Mouse (Mus musculus) embryonic facial prominence, embryonic 13.5 days (tissue): ENCODE results near the gene Mcat. TPM values are rescaled to one million over a fixed set of nuclear protein-coding genes. Genes with fewer than 3 reads are reported as not detected.

Experiments
- ATAC-seq: fragments of 200-750 bp; cut with Nextera tagmentation; 2 replicates; pipeline ENCODE4 v1.8.0; 2017; ENCODE audit warnings: low read depth; ENCODE audit not compliant: insufficient number of reproducible peaks, insufficient read depth, low FRiP score, low TSS enrichment
- H3K27ac ChIP-seq: fragments of 300-500 bp; sonication (generic); 2 replicates; pipeline ENCODE4 v1.5.1; 2015; ENCODE audit warnings: moderate library complexity, mild to moderate bottlenecking, inconsistent platforms
- H3K27me3 ChIP-seq: fragments of 300-500 bp; sonication (generic); 2 replicates; pipeline ENCODE4 v1.6.1; 2015; ENCODE audit warnings: mild to moderate bottlenecking, inconsistent platforms
- H3K36me3 ChIP-seq: fragments of 300-500 bp; sonication (generic); 2 replicates; pipeline ENCODE4 v1.6.1; 2015; ENCODE audit warnings: mild to moderate bottlenecking, inconsistent platforms
- H3K4me1 ChIP-seq: fragments of 300-500 bp; sonication (generic); 2 replicates; pipeline ENCODE4 v1.6.1; 2015; ENCODE audit warnings: inconsistent platforms
- H3K4me2 ChIP-seq: fragments of 300-500 bp; sonication (generic); 2 replicates; pipeline ENCODE4 v1.6.1; 2015; ENCODE audit warnings: moderate library complexity, mild to moderate bottlenecking, inconsistent platforms
- H3K4me3 ChIP-seq: fragments of 300-500 bp; sonication (generic); 2 replicates; pipeline ENCODE4 v1.5.1; 2015; ENCODE audit warnings: mild to moderate bottlenecking, inconsistent platforms
- H3K9ac ChIP-seq: fragments of 300-500 bp; sonication (generic); 2 replicates; pipeline ENCODE4 v1.6.1; 2015; ENCODE audit warnings: mild to moderate bottlenecking, inconsistent platforms
- H3K9me3 ChIP-seq: fragments of 300-500 bp; sonication (generic); 2 replicates; pipeline ENCODE4 v1.6.1; 2016; ENCODE audit warnings: inconsistent platforms
- WGBS: fragments of 180-500 bp; shearing (Covaris S2); methylation state at CpG from one replicate; pipeline ENCODE4 v1.1.7; 2015; ENCODE audit warnings: mixed read lengths; 5-methylcytosine and 5-hydroxymethylcytosine counted together
- polyA plus RNA-seq: library from polyadenylated mRNA; unstranded; fragments of >200 nt; fragmentation: Nextera tagmentation; extraction: Ambion mirVana; gene quantifications from 2 replicates; pipeline ENCODE4 v1.2.1, GENCODE M21; 2015

The Mcat gene
- polyA plus RNA-seq, 1 experiment from 2014 or later, result 41.8 TPM

DNA sequence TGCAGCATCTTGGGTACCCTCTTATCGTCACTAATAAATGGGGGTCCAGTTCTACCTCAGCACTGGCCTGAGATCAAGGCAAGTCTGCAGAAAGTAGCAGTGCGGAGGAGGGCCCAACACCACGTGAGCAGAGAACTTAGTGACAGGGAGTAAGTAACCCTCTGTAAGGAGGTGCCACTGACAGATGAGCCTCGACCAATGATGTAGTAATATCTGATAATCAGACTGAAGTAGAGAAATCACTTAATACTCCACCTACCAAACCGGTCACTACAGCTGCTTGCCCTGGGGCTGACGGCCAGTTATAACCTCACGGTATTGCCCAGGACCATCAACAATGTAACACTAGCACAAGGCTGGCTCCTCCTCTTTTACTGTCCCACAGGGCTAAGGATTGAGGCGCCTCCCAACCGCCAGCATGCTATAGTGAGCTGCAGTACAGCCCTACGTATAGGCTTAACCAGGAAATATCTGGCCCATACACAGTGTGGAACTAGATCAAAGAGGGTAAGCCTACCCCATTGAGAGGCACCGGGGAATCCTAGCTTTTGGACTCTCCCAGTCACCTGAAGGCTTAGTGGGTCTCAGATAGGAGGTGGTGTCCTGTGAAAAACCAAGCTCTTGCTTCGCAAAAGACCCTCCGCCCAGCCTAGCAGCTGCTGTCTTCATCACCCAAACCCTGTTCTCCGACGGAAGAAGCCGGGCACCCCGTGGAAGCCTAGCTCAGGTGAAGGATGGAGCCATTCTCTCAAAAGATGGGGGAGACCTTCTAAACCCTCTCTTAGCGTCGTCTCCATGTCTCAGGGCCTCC is 30.3 kb upstream of the Mcat start:
- H3K4me2 ChIP-seq, result peak overlapping the region; percentile 87
- 9% methylated on average over 19 of the region's 19 CpGs for WGBS
- H3K27me3 ChIP-seq, result no peaks in the 10 kb centered on the region
- no peak; the same call in 1 of the 2 replicates for ATAC-seq
- no peaks in the 10 kb centered on the region for H3K9me3 ChIP-seq
- H3K4me1 ChIP-seq, result peaks cover 18% of the 10 kb centered on the region
- H3K4me3 ChIP-seq, result peak overlapping the region; percentile 83
- H3K9ac ChIP-seq, result peak overlapping the region; percentile 87
- H3K36me3 ChIP-seq, result peaks cover 3% of the 10 kb centered on the region; the same call in 1 of the 2 replicates
- H3K27ac ChIP-seq, result 0 out of 2 replicates have a peak overlapping the region, but pooled peaks have one; percentile 64

DNA sequence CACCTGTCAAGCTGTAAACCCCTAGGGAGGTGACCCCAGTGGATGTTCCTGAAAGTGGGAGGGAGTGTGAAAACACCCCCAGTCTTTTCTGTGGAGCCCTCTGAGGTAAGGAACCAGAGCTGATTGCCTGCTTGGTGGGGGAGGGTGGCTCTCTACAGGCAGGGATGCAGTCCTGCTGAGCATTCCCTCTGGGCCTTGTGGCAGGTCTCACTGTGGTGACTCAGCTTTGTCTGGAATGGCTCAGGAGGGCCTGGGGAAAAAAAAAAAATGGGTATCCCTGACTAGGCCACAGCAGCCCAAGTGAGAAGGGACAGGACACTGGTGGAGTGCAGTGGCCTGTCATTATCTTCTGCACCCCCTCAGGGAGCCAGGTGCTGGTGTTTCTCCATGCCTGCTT is 29.6 kb upstream of the Mcat start:
- peak overlapping the region; percentile 87 for H3K4me2 ChIP-seq
- peak overlapping the region; percentile 87; the same call in 1 of the 2 replicates for H3K9ac ChIP-seq
- peaks cover 8% of the 10 kb centered on the region for H3K36me3 ChIP-seq
- peak overlapping the region; percentile 83; the same call in 1 of the 2 replicates for H3K4me3 ChIP-seq
- H3K27me3 ChIP-seq, result no peaks in the 10 kb centered on the region
- H3K27ac ChIP-seq, result no peak overlapping the region
- ATAC-seq, result no peak
- no peaks in the 10 kb centered on the region for H3K9me3 ChIP-seq
- peaks cover 18% of the 10 kb centered on the region for H3K4me1 ChIP-seq

DNA sequence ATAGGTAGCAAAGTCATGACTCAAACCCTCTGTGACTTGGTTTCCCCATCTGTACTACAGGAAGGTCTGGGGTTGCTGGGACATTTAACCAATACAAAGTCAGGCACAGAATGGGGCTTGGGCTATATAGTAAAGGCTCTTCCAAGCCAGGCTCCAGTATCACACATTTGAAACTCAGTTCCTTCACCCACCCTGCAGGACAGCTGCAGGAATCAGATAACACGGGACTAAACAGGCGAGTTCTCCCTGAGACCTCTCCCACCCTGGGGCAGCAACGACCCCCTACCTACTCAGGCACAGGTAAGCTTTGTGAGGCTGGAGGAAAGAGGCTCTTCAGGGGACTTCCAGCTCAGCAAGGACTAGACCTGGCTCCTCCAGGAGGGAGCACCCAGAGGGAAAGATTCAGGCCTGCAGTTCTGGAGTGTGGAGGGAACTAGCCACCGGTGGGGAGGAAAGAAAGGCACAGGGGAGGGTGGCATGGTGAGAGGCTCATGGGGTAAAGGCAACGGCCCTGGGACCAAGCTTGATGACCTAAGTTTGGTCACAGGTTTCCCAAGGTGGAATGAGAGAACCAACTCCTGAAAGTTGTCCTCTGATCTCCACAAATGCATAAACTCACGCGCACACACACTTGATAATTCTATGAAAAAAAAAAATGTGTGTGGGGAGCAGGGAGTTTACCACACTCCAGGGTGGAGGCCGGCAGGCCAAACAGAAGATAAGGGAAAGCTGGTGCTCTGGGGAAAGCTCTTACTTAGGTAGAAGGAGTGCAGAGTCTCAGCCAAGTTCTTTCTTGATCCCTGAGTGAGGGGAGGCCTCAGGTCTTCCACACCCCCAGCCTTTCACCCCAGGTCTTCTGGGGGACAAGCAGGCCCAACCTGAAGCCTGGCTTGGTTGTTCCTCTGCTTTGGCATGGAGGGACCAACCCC is 28.9 kb upstream of the Mcat start:
- peak overlapping the region; percentile 87; the same call in 1 of the 2 replicates for H3K4me2 ChIP-seq
- no peak for ATAC-seq
- no peaks in the 10 kb centered on the region for H3K27me3 ChIP-seq
- H3K4me1 ChIP-seq, result peaks cover 18% of the 10 kb centered on the region
- WGBS, result 74% methylated on average over 8 of the region's 8 CpGs
- peak overlapping the region; percentile 46; the same call in 1 of the 2 replicates for H3K9ac ChIP-seq
- H3K27ac ChIP-seq, result no peak overlapping the region
- H3K36me3 ChIP-seq, result peaks cover 12% of the 10 kb centered on the region
- H3K9me3 ChIP-seq, result no peaks in the 10 kb centered on the region
- H3K4me3 ChIP-seq, result no peak overlapping the region

DNA sequence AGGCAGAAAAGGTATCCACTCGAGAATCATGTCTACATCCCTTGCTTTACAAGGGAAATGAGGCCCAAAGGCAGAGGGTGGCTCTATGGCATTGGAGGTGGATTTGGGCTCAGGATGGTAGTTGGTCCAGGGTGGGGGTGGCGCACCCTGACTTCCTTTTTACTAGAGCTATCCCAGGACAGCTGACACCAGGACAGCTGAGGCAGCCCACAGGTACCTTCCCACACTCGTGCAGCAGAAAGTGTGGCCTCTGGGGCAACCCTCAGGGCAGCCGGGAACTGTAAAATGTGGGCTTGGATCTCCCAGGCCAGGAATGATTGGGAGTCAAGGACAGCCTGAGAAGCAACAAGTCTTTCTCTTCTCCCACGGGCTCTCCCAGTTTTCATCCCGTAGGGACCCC is 28.2 kb upstream of the Mcat start:
- 84% methylated on average over 6 of the region's 6 CpGs for WGBS
- Histone ChIP-seq H3K27me3 (no peaks in the 10 kb centered on the region), H3K4me3 (no peak overlapping the region), H3K9me3 (no peaks in the 10 kb centered on the region), H3K27ac (no peak overlapping the region), H3K4me1 (peaks cover 18% of the 10 kb centered on the region), H3K4me2 (no peak overlapping the region), H3K36me3 (peaks cover 19% of the 10 kb centered on the region), H3K9ac (peak overlapping the region; percentile 6; the same call in 1 of the 2 replicates)
- ATAC-seq, result no peak

DNA sequence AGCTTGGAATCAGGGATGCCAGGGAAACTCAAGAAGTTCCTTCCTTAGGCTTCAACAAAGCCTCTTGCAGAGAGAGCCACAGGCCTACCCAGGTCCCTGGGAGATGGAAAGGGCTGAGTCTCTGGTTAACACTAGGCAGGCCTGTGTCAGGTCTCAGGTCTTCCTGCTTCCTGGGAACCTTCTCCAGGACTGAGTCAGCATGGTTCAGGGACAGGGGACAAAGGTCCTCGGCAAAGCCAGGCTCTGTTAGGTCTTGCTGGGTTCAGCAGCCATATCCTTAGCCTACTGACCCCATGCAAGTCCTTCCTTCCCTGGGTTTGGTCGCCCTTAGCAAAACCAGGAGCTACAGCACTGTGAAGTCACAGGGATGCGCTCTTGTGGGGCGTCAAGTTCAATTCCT is 27.3 kb upstream of the Mcat start:
- H3K4me2 ChIP-seq, result no peak overlapping the region
- WGBS, result 91% methylated on average over 4 of the region's 4 CpGs
- H3K4me1 ChIP-seq, result peaks cover 18% of the 10 kb centered on the region
- H3K36me3 ChIP-seq, result peaks cover 29% of the 10 kb centered on the region
- no peak for ATAC-seq
- H3K27me3 ChIP-seq, result no peaks in the 10 kb centered on the region
- H3K9me3 ChIP-seq, result peaks cover 6% of the 10 kb centered on the region
- H3K9ac ChIP-seq, result no peak overlapping the region
- no peak overlapping the region for H3K27ac ChIP-seq
- H3K4me3 ChIP-seq, result no peak overlapping the region

DNA sequence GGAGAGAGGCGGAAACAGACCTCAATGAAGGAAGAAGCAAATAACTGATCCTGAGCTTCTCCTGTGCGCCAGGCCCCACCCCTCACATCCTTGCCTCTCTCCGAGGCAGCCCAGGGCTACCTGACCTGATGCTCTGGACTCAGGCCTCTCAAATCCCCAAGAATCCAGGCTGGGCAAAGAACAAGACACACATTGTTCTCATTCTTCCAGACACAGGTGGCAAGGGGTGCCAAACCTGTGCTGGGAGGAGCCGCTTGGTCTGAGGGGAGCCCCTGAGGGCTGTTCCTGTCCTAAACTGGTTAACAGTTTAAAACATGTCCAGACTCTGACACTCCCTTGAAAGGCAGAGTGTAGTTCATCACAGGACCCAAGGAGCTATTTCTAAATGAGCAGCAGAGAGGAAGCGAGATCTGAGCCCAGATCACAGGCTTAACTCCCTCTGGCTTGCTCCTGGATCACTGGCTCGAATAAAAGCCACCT is 21.2 kb upstream of the Mcat start:
- Histone ChIP-seq H3K9ac (0 out of 2 replicates have a peak overlapping the region, but pooled peaks have one; percentile 6), H3K9me3 (peaks cover 6% of the 10 kb centered on the region)
- 67% methylated on average over 6 of the region's 6 CpGs for WGBS

DNA sequence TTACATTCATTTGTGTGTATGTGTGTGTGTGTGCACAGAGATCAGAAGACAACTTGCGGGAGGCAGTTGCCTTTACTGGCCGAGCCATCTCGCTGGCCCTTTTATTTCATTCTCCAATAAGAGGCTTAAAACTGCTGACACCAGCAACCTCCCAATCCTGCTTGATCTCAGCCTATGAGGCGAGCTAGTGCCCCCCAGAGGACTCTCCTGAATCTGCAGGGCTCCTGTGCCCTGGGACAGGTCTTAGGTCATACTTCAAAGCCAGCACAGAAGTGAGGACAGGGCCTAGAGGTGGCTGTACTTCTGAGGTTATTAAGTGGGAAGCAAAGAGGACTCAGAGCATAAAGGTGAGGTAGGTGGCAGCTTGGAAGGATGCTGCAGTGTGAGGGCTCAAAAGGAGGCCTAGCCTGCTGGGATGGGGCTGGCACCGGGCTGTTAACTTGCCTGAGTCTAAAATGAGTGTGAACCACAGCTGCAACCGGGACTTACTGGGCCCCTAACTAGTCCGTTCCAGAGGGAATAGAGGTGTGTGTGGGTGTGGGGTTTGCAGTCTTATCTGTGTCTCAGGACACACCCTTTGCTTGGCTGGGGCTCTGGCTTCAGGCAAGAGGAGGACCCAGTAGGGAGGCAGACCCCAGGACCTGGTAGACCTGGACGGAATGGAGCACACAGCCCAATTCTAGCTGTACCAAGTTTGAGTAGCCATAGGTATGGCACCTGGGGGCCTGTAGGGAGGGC is 20.0 kb upstream of the Mcat start:
- Histone ChIP-seq H3K36me3 (peaks cover 94% of the 10 kb centered on the region), H3K9me3 (peaks cover 6% of the 10 kb centered on the region), H3K27me3 (no peaks in the 10 kb centered on the region), H3K4me2 (no peak overlapping the region), H3K27ac (no peak overlapping the region), H3K4me1 (no peaks in the 10 kb centered on the region), H3K9ac (no peak overlapping the region), H3K4me3 (no peak overlapping the region)
- no peak for ATAC-seq
- 71% methylated on average over 8 of the region's 8 CpGs for WGBS

More for the DNA sequence above, 21.2 kb upstream of the Mcat start:
- Histone ChIP-seq H3K27ac (no peak overlapping the region), H3K4me3 (no peak overlapping the region), H3K4me2 (no peak overlapping the region), H3K36me3 (peaks cover 87% of the 10 kb centered on the region), H3K4me1 (no peaks in the 10 kb centered on the region), H3K27me3 (no peaks in the 10 kb centered on the region)
- ATAC-seq, result no peak

DNA sequence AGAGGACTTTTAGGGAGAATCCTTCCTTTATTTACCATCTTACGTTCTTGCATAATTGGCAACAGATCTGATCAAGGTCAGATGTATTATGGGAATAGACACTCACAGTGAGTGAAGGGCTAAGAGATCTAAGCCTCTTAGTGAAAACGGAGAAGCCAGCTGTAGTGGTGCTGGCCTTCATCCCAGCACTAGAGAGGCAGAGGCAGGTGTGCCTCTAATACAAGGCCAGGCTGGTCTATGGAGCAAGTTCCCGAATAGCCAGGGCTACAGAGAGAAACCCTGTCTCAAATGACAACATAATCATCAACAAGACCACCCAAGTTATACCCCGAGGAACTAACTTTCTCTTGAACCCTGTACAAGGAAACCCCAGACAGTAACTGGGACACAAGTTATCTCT is 19.3 kb upstream of the Mcat start:
- no peaks in the 10 kb centered on the region for H3K27me3 ChIP-seq
- H3K9me3 ChIP-seq, result peaks cover 6% of the 10 kb centered on the region
- no peak overlapping the region for H3K4me3 ChIP-seq
- H3K4me1 ChIP-seq, result no peaks in the 10 kb centered on the region
- WGBS, result 47% methylated on average over 4 of the region's 4 CpGs
- no peak overlapping the region for H3K4me2 ChIP-seq
- H3K27ac ChIP-seq, result no peak overlapping the region
- peaks cover 94% of the 10 kb centered on the region for H3K36me3 ChIP-seq
- H3K9ac ChIP-seq, result no peak overlapping the region
- ATAC-seq, result no peak

DNA sequence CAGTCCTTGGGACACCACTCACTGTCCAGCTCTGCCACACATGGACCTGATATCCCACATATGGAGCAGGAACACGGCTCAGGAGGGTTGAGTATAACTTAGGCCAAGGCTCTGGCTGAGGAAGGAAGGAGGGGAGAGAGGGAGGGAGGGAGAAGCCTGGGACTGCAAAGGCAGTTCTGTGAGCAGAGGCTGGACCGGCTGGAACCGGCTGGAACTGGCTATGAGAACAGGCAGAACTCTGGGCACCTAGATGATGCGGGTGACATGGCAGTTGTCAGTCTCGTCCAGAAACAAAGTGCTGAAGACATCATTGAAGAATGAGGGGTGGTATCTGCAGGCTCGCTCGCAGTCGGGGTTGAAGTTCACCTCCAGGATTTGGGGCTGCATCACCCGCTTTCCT is 13.1 kb upstream of the Mcat start:
- no peaks in the 10 kb centered on the region for H3K9me3 ChIP-seq
- WGBS, result 91% methylated on average over 9 of the region's 9 CpGs
- H3K9ac ChIP-seq, result no peak overlapping the region
- no peak for ATAC-seq
- H3K36me3 ChIP-seq, result peaks cover 78% of the 10 kb centered on the region
- H3K4me3 ChIP-seq, result no peak overlapping the region
- H3K4me1 ChIP-seq, result no peaks in the 10 kb centered on the region
- no peak overlapping the region for H3K27ac ChIP-seq
- H3K27me3 ChIP-seq, result no peaks in the 10 kb centered on the region
- no peak overlapping the region for H3K4me2 ChIP-seq

DNA sequence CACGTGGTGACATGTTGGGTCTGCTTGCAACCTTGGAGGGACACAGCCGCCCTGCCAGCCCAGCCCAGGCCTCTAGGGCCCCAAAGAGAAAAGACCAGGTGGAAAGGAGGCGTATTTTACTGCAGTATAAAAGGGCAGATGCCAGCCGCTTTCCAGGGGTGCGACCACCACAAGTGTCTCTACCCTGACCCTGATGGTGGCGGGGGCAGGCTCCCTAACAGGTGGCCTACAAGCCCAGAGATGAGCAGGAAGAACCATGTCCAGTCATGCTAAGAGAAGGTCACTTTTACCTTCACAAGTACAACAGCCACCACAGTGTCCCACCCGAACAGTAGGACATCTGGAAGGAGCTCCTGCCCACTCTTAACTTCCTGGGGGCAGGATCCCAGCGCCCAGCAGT is 12.0 kb upstream of the Mcat start:
- Histone ChIP-seq H3K9me3 (no peaks in the 10 kb centered on the region), H3K27ac (no peak overlapping the region), H3K9ac (no peak overlapping the region), H3K27me3 (no peaks in the 10 kb centered on the region), H3K4me3 (no peak overlapping the region), H3K4me1 (no peaks in the 10 kb centered on the region), H3K4me2 (no peak overlapping the region), H3K36me3 (peaks cover 67% of the 10 kb centered on the region)
- WGBS, result 91% methylated on average over 8 of the region's 8 CpGs
- no peak for ATAC-seq

DNA sequence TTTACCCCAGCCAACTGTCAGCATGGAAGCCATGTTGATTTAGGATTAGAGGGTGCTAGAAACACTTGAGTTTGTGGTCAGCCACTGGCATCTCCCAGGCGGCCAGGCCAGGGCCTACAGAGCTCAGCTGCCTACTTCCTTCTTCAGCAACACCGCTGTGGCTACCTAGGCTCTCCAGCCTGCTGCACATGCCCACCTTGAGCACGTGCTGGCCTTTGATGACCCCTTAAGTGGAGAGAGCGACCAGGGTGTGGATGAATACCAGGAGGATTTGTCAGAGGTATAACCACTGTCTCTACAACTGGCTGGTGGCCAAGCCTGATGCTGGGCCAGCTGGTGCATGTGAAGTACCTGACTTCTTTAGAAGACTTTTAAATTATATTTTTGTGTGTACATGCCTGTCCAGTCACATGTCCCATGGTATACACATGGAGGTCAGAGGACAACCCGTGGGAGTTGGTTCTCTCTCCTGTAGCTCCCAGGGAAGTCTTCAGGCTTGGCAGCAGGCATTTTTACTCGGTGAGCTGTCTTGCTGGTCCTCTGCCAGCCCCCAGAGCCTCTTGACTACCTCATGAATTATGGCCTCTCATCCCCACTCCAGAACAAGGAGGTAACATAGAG is 11.3 kb upstream of the Mcat start:
- no peak overlapping the region for H3K4me2 ChIP-seq
- WGBS, result 85% methylated on average over 6 of the region's 6 CpGs
- no peak overlapping the region for H3K9ac ChIP-seq
- no peaks in the 10 kb centered on the region for H3K27me3 ChIP-seq
- no peak overlapping the region for H3K4me3 ChIP-seq
- no peaks in the 10 kb centered on the region for H3K4me1 ChIP-seq
- no peaks in the 10 kb centered on the region for H3K9me3 ChIP-seq
- peaks cover 60% of the 10 kb centered on the region for H3K36me3 ChIP-seq
- no peak for ATAC-seq
- H3K27ac ChIP-seq, result no peak overlapping the region
